Mouse (Mus musculus) heart, embryonic 11.5 days (tissue): ENCODE measurements around the gene Tpi1. TPM values are rescaled to one million over a fixed set of nuclear protein-coding genes. Genes with fewer than 3 reads are reported as not detected.
"Not testable (repeated sequence)": the region's sequence is repeated elsewhere in the genome, so short reads cannot be mapped to it uniquely, and the experiment has no call there.

Experiments
- ATAC-seq: fragments of 200-750 bp; cut with Nextera tagmentation; replicated peaks from 2 replicates; pipeline ENCODE4 v1.8.0; 2017; ENCODE audit warnings: moderate library complexity; ENCODE audit not compliant: insufficient number of reproducible peaks, low FRiP score, low TSS enrichment
- H3K27ac ChIP-seq: fragments of 300-500 bp; sonication (generic); 2 replicates; pipeline ENCODE4 v1.5.1; 2014; ENCODE audit warnings: mild to moderate bottlenecking, low read depth, low read length
- H3K27me3 ChIP-seq: fragments of 300-500 bp; sonication (generic); 2 replicates; pipeline ENCODE4 v1.6.1; 2014; ENCODE audit warnings: mild to moderate bottlenecking, low read length, mixed read lengths; ENCODE audit not compliant: control insufficient read depth, insufficient read depth
- H3K36me3 ChIP-seq: fragments of 300-500 bp; sonication (generic); 2 replicates; pipeline ENCODE4 v1.6.1; 2014; ENCODE audit warnings: mild to moderate bottlenecking, low read length, moderate library complexity, mixed read lengths; ENCODE audit not compliant: control insufficient read depth, insufficient read depth
- H3K4me1 ChIP-seq: fragments of 300-500 bp; sonication (generic); 2 replicates; pipeline ENCODE4 v1.6.1; 2014; ENCODE audit warnings: low read length; ENCODE audit not compliant: control insufficient read depth, insufficient read depth
- H3K4me2 ChIP-seq: fragments of 300-500 bp; sonication (generic); 2 replicates; pipeline ENCODE4 v1.6.1; 2014; ENCODE audit warnings: mild to moderate bottlenecking, moderate library complexity
- H3K4me3 ChIP-seq: fragments of 300-500 bp; sonication (generic); 2 replicates; pipeline ENCODE4 v1.5.1; 2014; ENCODE audit warnings: low read depth, low read length
- H3K9ac ChIP-seq: fragments of 300-500 bp; sonication (generic); 2 replicates; pipeline ENCODE4 v1.6.1; 2014; ENCODE audit warnings: mild to moderate bottlenecking, low read depth, low read length, moderate library complexity
- H3K9me3 ChIP-seq: fragments of 300-500 bp; sonication (generic); replicated peaks from 2 replicates; pipeline ENCODE4 v1.6.1; 2016; ENCODE audit warnings: low read length; ENCODE audit not compliant: control insufficient read depth
- WGBS: fragments of 180-500 bp; shearing (Covaris S2); extraction: QIAGEN DNeasy Blood & Tissue Kit; methylation state at CpG from one replicate; pipeline ENCODE4 v1.1.7; 2014; ENCODE audit not compliant: insufficient replicate concordance; 5-methylcytosine and 5-hydroxymethylcytosine counted together
- polyA plus RNA-seq: library from polyadenylated mRNA; unstranded; fragments of >200 nt; fragmentation: Nextera tagmentation; extraction: Ambion mirVana; gene quantifications from 2 replicates; pipeline ENCODE4 v1.2.1, GENCODE M21; 2014

The Tpi1 gene
- polyA plus RNA-seq, 1 experiment from 2014 or later, result 1,419 TPM

GRCm38 (mm10) chr6:124808358-124809012, 5.6 kb downstream of the Tpi1 start, which contains the start of gene Spsb2:
Spsb2 (plus strand) TSS chr6:124808661.
- H3K4me1 ChIP-seq, result peaks cover 37% of the 10 kb centered on the region
- ATAC-seq, result peak; percentile 72

GRCm38 (mm10) chr6:124807986-124808357, 6.1 kb downstream of the Tpi1 start:
- Histone ChIP-seq H3K9me3 (no peaks in the 10 kb centered on the region), H3K4me2 (peak overlapping the region; percentile 92), H3K36me3 (peaks cover 12% of the 10 kb centered on the region), H3K4me3 (peak overlapping the region; percentile 68), H3K9ac (peak overlapping the region; percentile 84; the same call in 1 of the 2 replicates), H3K27me3 (no peaks in the 10 kb centered on the region), H3K4me1 (peaks cover 37% of the 10 kb centered on the region), H3K27ac (peak overlapping the region; percentile 92)
- ATAC-seq, result no peak
- 66% methylated on average over 6 of the region's 6 CpGs for WGBS

More at GRCm38 (mm10) chr6:124808358-124809012, 5.6 kb downstream of the Tpi1 start, which contains the start of gene Spsb2:
- H3K36me3 ChIP-seq, result peaks cover 12% of the 10 kb centered on the region
- peak within 1 kb of the TSS; percentile 92 for H3K4me2 ChIP-seq
- H3K9ac ChIP-seq, result peak within 1 kb of the TSS; percentile 84
- 4% methylated on average over 29 of the region's 29 CpGs for WGBS
- H3K4me3 ChIP-seq, result peak within 1 kb of the TSS; percentile 68
- H3K27ac ChIP-seq, result peak within 1 kb of the TSS; percentile 92
- no peaks in the 10 kb centered on the region for H3K9me3 ChIP-seq
- H3K27me3 ChIP-seq, result no peaks in the 10 kb centered on the region

- peak overlapping the region; percentile 92; the same call in 1 of the 2 replicates for H3K27ac ChIP-seq
- ATAC-seq, result no peak
- no peaks in the 10 kb centered on the region for H3K9me3 ChIP-seq
- no peaks in the 10 kb centered on the region for H3K27me3 ChIP-seq
- peaks cover 34% of the 10 kb centered on the region for H3K4me1 ChIP-seq
- no peak overlapping the region for H3K9ac ChIP-seq
- 77% methylated on average over 4 of the region's 4 CpGs for WGBS
- peaks cover 11% of the 10 kb centered on the region for H3K36me3 ChIP-seq
- H3K4me3 ChIP-seq, result no peak overlapping the region
- H3K4me2 ChIP-seq, result 0 out of 2 replicates have a peak overlapping the region, but pooled peaks have one; percentile 11
Observed at GRCm38 (mm10) chr6:124807366-124807765, 6.7 kb downstream of the Tpi1 start.

GRCm38 (mm10) chr6:124806446-124807140, 7.5 kb downstream of the Tpi1 start:
- Histone ChIP-seq H3K27ac (peak overlapping the region; percentile 94), H3K4me1 (peaks cover 29% of the 10 kb centered on the region), H3K9ac (peak overlapping the region; percentile 59; the same call in 1 of the 2 replicates), H3K4me3 (peak overlapping the region; percentile 56), H3K36me3 (peaks cover 6% of the 10 kb centered on the region), H3K27me3 (no peaks in the 10 kb centered on the region), H3K4me2 (peak overlapping the region; percentile 85), H3K9me3 (no peaks in the 10 kb centered on the region)
- WGBS, result 74% methylated on average over 7 of the region's 7 CpGs
- no peak for ATAC-seq

DNA sequence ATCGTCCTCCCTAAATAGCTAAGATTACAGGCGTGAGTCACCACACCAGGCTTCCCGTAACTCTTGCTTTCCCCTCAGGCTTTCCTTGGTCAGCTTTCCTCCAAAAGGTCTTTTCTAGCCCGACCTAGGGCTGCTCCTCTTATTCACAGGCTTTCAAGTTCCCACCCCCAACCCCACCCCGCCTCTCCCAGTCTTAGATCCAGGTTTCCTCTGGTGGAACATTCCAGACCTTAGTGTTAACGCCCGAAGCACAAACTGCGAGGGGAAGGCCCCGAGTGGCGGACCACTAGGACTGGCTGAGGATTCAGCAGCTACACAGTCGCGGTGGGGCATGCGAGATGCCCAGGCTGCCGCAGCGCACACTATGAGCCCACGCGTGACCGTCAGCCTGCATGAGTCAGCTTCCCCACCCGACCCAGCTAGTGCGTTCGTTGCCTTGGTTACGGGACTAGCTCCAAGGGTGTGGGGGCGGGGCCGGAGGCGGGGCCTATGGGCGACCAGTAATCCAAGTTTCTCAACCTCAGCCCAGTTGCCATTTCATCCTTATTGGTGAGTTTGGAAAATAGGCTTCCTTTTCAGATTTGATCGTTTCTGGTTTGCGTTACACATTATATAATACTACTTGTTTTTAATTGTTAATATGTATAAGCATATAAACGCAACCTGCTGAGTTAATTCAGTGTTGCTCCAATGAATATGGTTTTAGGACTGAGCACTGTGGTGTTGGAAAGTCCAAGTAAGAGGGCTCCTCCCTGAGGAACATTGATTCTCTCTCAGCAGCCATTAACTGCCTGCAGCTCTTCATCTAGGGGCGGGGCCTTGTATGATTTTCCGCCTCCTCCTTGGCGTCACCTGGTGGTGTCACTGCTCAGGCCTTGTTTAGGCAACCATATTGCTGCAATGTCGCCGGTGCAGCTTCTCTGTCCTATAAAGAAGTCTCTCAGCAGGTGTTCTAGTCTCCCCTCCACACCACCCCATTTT, 8.5 kb downstream of the Tpi1 start:
- peak overlapping the region; percentile 74 for H3K9ac ChIP-seq
- ATAC-seq, result peak; percentile 78
- H3K4me2 ChIP-seq, result peak overlapping the region; percentile 85
- H3K27ac ChIP-seq, result peak overlapping the region; percentile 94
- H3K27me3 ChIP-seq, result no peaks in the 10 kb centered on the region
- 1% methylated on average over 34 of the region's 34 CpGs for WGBS
- H3K4me3 ChIP-seq, result peak overlapping the region; percentile 56
- no peaks in the 10 kb centered on the region for H3K9me3 ChIP-seq
- peaks cover 29% of the 10 kb centered on the region for H3K4me1 ChIP-seq
- H3K36me3 ChIP-seq, result peaks cover 6% of the 10 kb centered on the region

DNA sequence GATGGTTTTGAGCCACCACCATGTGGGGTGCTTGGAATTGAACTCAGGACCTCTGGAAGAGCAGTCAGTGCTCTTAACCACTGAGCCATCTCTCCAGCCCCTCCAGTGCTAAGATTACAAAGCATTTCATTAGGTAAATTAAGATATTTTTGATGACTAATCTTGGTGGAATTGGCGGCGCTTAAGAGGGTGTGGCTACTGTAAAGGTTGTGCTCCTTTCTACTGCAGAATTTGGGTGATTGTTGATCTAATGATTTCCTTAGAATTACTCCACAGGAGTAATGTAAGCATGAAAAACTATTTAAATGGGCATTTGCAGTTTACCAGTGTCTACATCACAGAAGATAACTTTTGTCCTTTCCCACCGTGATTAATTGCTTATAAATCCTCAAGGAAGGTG, 9.8 kb downstream of the Tpi1 start:
- Histone ChIP-seq H3K9ac (no peak overlapping the region), H3K4me1 (peaks cover 20% of the 10 kb centered on the region), H3K36me3 (no peaks in the 10 kb centered on the region), H3K4me2 (no peak overlapping the region), H3K9me3 (no peaks in the 10 kb centered on the region), H3K27me3 (no peaks in the 10 kb centered on the region), H3K4me3 (no peak overlapping the region), H3K27ac (no peak overlapping the region)
- WGBS, result 81% methylated on average over 3 of the region's 3 CpGs
- no peak for ATAC-seq

- H3K27ac ChIP-seq, H3K27me3 ChIP-seq, H3K4me3 ChIP-seq, H3K9ac ChIP-seq, H3K4me2 ChIP-seq, ATAC-seq, H3K9me3 ChIP-seq, H3K36me3 ChIP-seq: not testable (repeated sequence)
- WGBS, result 93% methylated on average over 4 of the region's 4 CpGs
- peaks cover 20% of the 10 kb centered on the region for H3K4me1 ChIP-seq
Observed at GRCm38 (mm10) chr6:124803691-124804090, 10.4 kb downstream of the Tpi1 start.

- Histone ChIP-seq H3K4me3 (no peak overlapping the region), H3K4me1 (peaks cover 16% of the 10 kb centered on the region), H3K9me3 (no peaks in the 10 kb centered on the region), H3K27ac (no peak overlapping the region), H3K27me3 (no peaks in the 10 kb centered on the region), H3K9ac (no peak overlapping the region), H3K4me2 (no peak overlapping the region), H3K36me3 (no peaks in the 10 kb centered on the region)
- no peak for ATAC-seq
- WGBS, result 68% methylated on average over 3 of the region's 3 CpGs
Observed at GRCm38 (mm10) chr6:124803061-124803460, 11.0 kb downstream of the Tpi1 start.
